Mouse (Mus musculus) forebrain, embryonic 14.5 days (tissue): ENCODE data around the gene Angel2. TPM values are rescaled to one million over a fixed set of nuclear protein-coding genes. Genes with fewer than 3 reads are reported as not detected.
"Not testable (repeated sequence)": the region's sequence is repeated elsewhere in the genome, so short reads cannot be mapped to it uniquely, and the experiment has no call there.

Source experiments
- ATAC-seq: fragments of 200-750 bp; cut with Nextera tagmentation; 2 replicates; pipeline ENCODE4 v1.8.0; 2017; ENCODE audit warnings: mild to moderate bottlenecking, moderate library complexity
- DNase-seq: peaks from one replicate; pipeline ENCODE4 v3.0.0-alpha.2; 2015; ENCODE audit warnings: low spot score
- H3K27ac ChIP-seq: fragments of 300-500 bp; sonication (generic); 2 replicates; pipeline ENCODE4 v1.5.1; 2014; ENCODE audit warnings: low read depth, mild to moderate bottlenecking, control low read depth, low read length, moderate library complexity
- H3K27me3 ChIP-seq: fragments of 300-500 bp; sonication (generic); replicated peaks from 2 replicates; pipeline ENCODE4 v1.6.1; 2014; ENCODE audit warnings: low read length, control low read depth, mixed read lengths; ENCODE audit not compliant: control insufficient read depth, insufficient read depth
- H3K36me3 ChIP-seq: fragments of 300-500 bp; sonication (generic); 2 replicates; pipeline ENCODE4 v1.6.1; 2014; ENCODE audit warnings: low read length, control low read depth; ENCODE audit not compliant: control insufficient read depth, insufficient read depth
- H3K4me1 ChIP-seq: fragments of 300-500 bp; sonication (generic); 2 replicates; pipeline ENCODE4 v1.6.1; 2014; ENCODE audit warnings: antibody characterized with exemption, low read length, control low read depth; ENCODE audit not compliant: control insufficient read depth, insufficient read depth
- H3K4me2 ChIP-seq: fragments of 300-500 bp; sonication (generic); 2 replicates; pipeline ENCODE4 v1.6.1; 2014; ENCODE audit warnings: mild to moderate bottlenecking, control low read depth, low read length
- H3K4me3 ChIP-seq: fragments of 300-500 bp; sonication (generic); 2 replicates; pipeline ENCODE4 v1.5.1; 2014; ENCODE audit warnings: low read depth, low read length, control low read depth
- H3K9ac ChIP-seq: fragments of 300-500 bp; sonication (generic); 2 replicates; pipeline ENCODE4 v1.6.1; 2014; ENCODE audit warnings: mild to moderate bottlenecking, low read length, control low read depth, moderate library complexity
- H3K9me3 ChIP-seq: fragments of 300-500 bp; sonication (generic); replicated peaks from 2 replicates; pipeline ENCODE4 v1.6.1; 2016; ENCODE audit warnings: low read length, control low read depth, mixed read lengths; ENCODE audit not compliant: control insufficient read depth
- WGBS: fragments of 180-500 bp; shearing (Covaris S2); extraction: QIAGEN DNeasy Blood & Tissue Kit; methylation state at CpG from one replicate; pipeline ENCODE4 v1.1.7; 2014; 5-methylcytosine and 5-hydroxymethylcytosine counted together
- polyA plus RNA-seq: library from polyadenylated mRNA; unstranded; fragments of >200 nt; fragmentation: Nextera tagmentation; extraction: Ambion mirVana; gene quantifications from 2 replicates; pipeline ENCODE4 v1.2.1, GENCODE M21; 2014

The Angel2 gene
- polyA plus RNA-seq: 57.4 and 60.6 TPM in 2 replicates

- not testable (repeated sequence) for ATAC-seq, H3K4me2 ChIP-seq, DNase-seq, H3K27me3 ChIP-seq, H3K4me3 ChIP-seq, H3K27ac ChIP-seq, H3K9me3 ChIP-seq, H3K9ac ChIP-seq, H3K36me3 ChIP-seq
- WGBS: 79% methylated on average over 3 of the region's 3 CpGs
- peaks cover 12% of the 10 kb centered on the region; the same call in 1 of the 2 replicates for H3K4me1 ChIP-seq
Observed at GRCm38 (mm10) chr1:190924812-190925211, at the start of gene Angel2. Gene Angel2 (plus strand): TSS chr1:190925112.

- Histone ChIP-seq H3K9ac (no peak overlapping the region), H3K36me3 (peaks cover 11% of the 10 kb centered on the region), H3K4me1 (no peaks in the 10 kb centered on the region), H3K27ac (no peak overlapping the region), H3K27me3 (no peaks in the 10 kb centered on the region), H3K4me3 (no peak overlapping the region), H3K9me3 (no peaks in the 10 kb centered on the region), H3K4me2 (no peak overlapping the region)
- WGBS: 97% methylated on average over 6 of the region's 6 CpGs
- no peak for ATAC-seq
- DNase-seq: no peak
Observed at GRCm38 (mm10) chr1:190875751-190876150, 49.2 kb upstream of the Angel2 start.

GRCm38 (mm10) chr1:190880638-190881037, 44.3 kb upstream of the Angel2 start:
- H3K9me3 ChIP-seq: no peaks in the 10 kb centered on the region
- no peak overlapping the region for H3K4me3 ChIP-seq
- DNase-seq (no peak), ATAC-seq (no peak)
- H3K27me3 ChIP-seq: no peaks in the 10 kb centered on the region
- H3K27ac ChIP-seq: no peak overlapping the region
- 89% methylated on average over 6 of the region's 6 CpGs for WGBS
- H3K36me3 ChIP-seq: peaks cover 14% of the 10 kb centered on the region
- no peak overlapping the region for H3K4me2 ChIP-seq
- no peak overlapping the region for H3K9ac ChIP-seq
- H3K4me1 ChIP-seq: no peaks in the 10 kb centered on the region

- no peak overlapping the region for H3K27ac ChIP-seq
- WGBS: 4% methylated on average over 2 of the region's 2 CpGs
- H3K9ac ChIP-seq: no peak overlapping the region
- H3K9me3 ChIP-seq: no peaks in the 10 kb centered on the region
- DNase-seq (peak; percentile 88), ATAC-seq (peak; percentile 78)
- H3K4me3 ChIP-seq: no peak overlapping the region
- no peaks in the 10 kb centered on the region for H3K4me1 ChIP-seq
- no peaks in the 10 kb centered on the region for H3K27me3 ChIP-seq
- no peak overlapping the region for H3K4me2 ChIP-seq
- H3K36me3 ChIP-seq: peaks cover 21% of the 10 kb centered on the region
Observed at GRCm38 (mm10) chr1:190881422-190881821, 43.5 kb upstream of the Angel2 start.

- no peaks in the 10 kb centered on the region for H3K27me3 ChIP-seq
- no peak overlapping the region for H3K27ac ChIP-seq
- peaks cover 45% of the 10 kb centered on the region for H3K36me3 ChIP-seq
- DNase-seq (no peak), ATAC-seq (no peak)
- H3K9me3 ChIP-seq: no peaks in the 10 kb centered on the region
- H3K4me3 ChIP-seq: no peak overlapping the region
- H3K4me1 ChIP-seq: no peaks in the 10 kb centered on the region
- no peak overlapping the region for H3K4me2 ChIP-seq
- H3K9ac ChIP-seq: no peak overlapping the region
- 89% methylated on average over 4 of the region's 4 CpGs for WGBS
Observed at GRCm38 (mm10) chr1:190886014-190886413, 38.9 kb upstream of the Angel2 start.

- Histone ChIP-seq H3K36me3 (peaks cover 57% of the 10 kb centered on the region), H3K4me3 (no peak overlapping the region), H3K4me2 (no peak overlapping the region), H3K9me3 (no peaks in the 10 kb centered on the region), H3K9ac (no peak overlapping the region), H3K4me1 (no peaks in the 10 kb centered on the region), H3K27ac (no peak overlapping the region), H3K27me3 (no peaks in the 10 kb centered on the region)
- DNase-seq (no peak), ATAC-seq (no peak)
- 98% methylated on average over 2 of the region's 2 CpGs for WGBS
Observed at GRCm38 (mm10) chr1:190888031-190888430, 36.9 kb upstream of the Angel2 start.

- WGBS: 93% methylated on average over 16 of the region's 16 CpGs
- H3K4me3 ChIP-seq: no peak overlapping the region
Observed at GRCm38 (mm10) chr1:190888646-190889045, 36.3 kb upstream of the Angel2 start.

GRCm38 (mm10) chr1:190893559-190894167, 31.2 kb upstream of the Angel2 start:
- peaks cover 48% of the 10 kb centered on the region for H3K36me3 ChIP-seq
- no peaks in the 10 kb centered on the region for H3K27me3 ChIP-seq
- H3K9me3 ChIP-seq: no peaks in the 10 kb centered on the region
- no peak overlapping the region for H3K4me3 ChIP-seq
- H3K9ac ChIP-seq: no peak overlapping the region
- H3K4me2 ChIP-seq: no peak overlapping the region
- no peaks in the 10 kb centered on the region for H3K4me1 ChIP-seq
- WGBS: 84% methylated on average over 6 of the region's 6 CpGs
- DNase-seq (no peak), ATAC-seq (no peak)
- H3K27ac ChIP-seq: no peak overlapping the region

More at GRCm38 (mm10) chr1:190888646-190889045, 36.3 kb upstream of the Angel2 start:
- H3K9ac ChIP-seq: no peak overlapping the region
- DNase-seq: no peak
- no peaks in the 10 kb centered on the region for H3K27me3 ChIP-seq
- ATAC-seq: no peak
- peaks cover 55% of the 10 kb centered on the region for H3K36me3 ChIP-seq
- H3K9me3 ChIP-seq: no peaks in the 10 kb centered on the region
- H3K4me2 ChIP-seq: no peak overlapping the region
- no peak overlapping the region for H3K27ac ChIP-seq
- no peaks in the 10 kb centered on the region for H3K4me1 ChIP-seq

- Histone ChIP-seq H3K9ac (no peak overlapping the region), H3K4me3 (no peak overlapping the region), H3K4me1 (no peaks in the 10 kb centered on the region), H3K27ac (no peak overlapping the region), H3K9me3 (no peaks in the 10 kb centered on the region), H3K27me3 (no peaks in the 10 kb centered on the region), H3K36me3 (peaks cover 38% of the 10 kb centered on the region), H3K4me2 (no peak overlapping the region)
- no peak for ATAC-seq
- WGBS: 96% methylated on average over 3 of the region's 3 CpGs
- DNase-seq: no peak
Observed at GRCm38 (mm10) chr1:190898186-190898585, 26.7 kb upstream of the Angel2 start.
